Mouse (Mus musculus) cortical plate, adult 2 months (tissue): ENCODE data around the gene Trpm3.

Experiments
- CTCF ChIP-seq: fragments of 200-500 bp; IDR thresholded peaks from 2 replicates; pipeline ENCODE4 v1.5.1; 2011; ENCODE audit warnings: mild to moderate bottlenecking, control low read depth, low read length; ENCODE audit not compliant: insufficient read depth; ENCODE audit errors: extremely low read depth
- POLR2A ChIP-seq: fragments of 200-500 bp; IDR thresholded peaks from 2 replicates; pipeline ENCODE4 v1.6.1; 2011; ENCODE audit warnings: mild to moderate bottlenecking, low read length, control low read depth; ENCODE audit not compliant: insufficient read depth; ENCODE audit errors: extremely low read depth

DNA sequence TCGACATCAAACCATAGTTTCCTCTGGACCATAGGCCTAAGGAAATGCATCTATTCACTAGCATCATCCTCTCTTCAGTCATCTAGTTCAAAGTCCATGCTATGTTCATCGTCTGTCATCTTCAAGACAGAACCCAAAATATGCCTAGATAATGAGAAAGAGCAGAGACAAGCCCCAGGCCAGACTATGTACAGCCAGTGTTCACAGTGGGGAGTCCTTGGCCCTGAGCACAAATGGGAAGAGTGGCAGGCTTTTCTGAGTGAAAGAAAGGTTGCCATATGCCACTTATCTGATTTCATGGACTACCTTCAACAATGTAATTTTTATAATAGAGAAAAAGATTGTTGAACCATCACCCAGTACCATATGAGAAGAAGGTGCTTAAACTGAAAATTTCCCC, 703.9 kb downstream of the Trpm3 start:
- TF ChIP-seq CTCF (no peak), POLR2A (no peak)
